Mouse (Mus musculus): ENCODE measurements around the gene Tkfc. TPM values are rescaled to one million over a fixed set of nuclear protein-coding genes. Genes with fewer than 3 reads are reported as not detected.

The Tkfc gene
- 20.6 and 21.2 TPM in 2 replicates for polyA plus RNA-seq (2016; fragmentation: Nextera tagmentation; extraction: Ambion mirVana)

DNA sequence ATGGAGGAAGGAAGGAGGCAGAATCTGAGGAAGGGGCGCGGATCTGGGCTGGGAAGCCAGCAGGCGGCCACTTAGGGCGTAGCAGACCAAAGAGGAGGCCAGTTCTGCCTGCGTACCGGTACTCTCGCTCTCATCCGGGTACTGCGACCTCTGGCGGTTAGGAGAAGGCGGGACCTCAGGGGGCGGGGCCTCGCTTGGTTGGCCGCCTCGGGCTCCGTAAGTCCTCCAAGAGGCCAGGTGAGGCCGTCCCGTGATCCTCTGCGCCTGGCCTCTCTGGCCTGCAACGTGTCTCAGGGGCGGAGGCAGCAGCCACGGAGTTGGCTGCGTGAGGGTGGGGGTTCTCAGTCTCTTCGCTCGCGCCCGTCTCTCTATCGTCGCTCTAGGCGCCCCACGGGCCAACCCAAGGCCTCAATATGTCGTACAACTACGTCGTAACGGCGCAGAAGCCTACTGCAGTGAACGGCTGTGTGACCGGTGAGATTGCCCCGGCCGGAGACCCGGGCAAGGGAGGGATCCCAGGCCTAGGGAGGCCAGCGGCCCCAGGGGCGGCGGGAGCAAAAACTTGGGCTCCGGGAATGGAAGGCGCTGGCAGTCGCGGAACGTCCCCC, at the start of gene Tkfc, which contains the start of gene Ddb1:
Gene Tkfc, minus strand, starts transcription at position 362 of the 608 bp plus-strand sequence.
Gene Ddb1, plus strand, starts transcription at position 35 of the 608 bp plus-strand sequence.
- H3K9me3 ChIP-seq: no peaks in the 10 kb centered on the region
- peak; percentile 95 for ATAC-seq (ENCODE audit: low FRiP score, low read depth)
- under 1% methylated on average over 49 of the region's 49 CpGs for WGBS

DNA sequence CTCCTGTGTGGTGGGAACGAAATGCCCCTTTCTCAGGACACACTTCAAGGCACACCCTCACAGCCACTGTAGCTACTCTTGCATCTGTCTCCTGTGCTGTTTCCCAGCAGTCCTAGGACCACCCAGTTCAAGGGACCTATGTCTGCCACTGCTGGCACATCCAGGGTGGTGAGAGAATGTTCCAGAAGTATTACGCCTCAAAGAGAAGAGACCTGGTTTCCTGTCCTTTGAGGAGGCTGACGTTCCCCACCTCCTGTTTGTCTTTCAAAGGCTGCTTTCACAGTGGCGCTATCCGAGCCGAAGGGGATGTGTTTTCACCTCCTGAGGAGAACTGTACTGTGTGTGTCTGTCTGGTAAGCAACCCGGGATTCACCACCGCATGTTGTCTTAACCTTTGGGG, 42.7 kb upstream of the Tkfc start:
- WGBS: 79% methylated on average over 8 of the region's 8 CpGs
- no peaks in the 10 kb centered on the region for H3K36me3 ChIP-seq
- no peak overlapping the region for H3K4me3 ChIP-seq
- no peaks in the 10 kb centered on the region for H3K4me1 ChIP-seq
- no peak overlapping the region for H3K9ac ChIP-seq
- no peak overlapping the region for H3K4me2 ChIP-seq (replicated peaks)
- ATAC-seq (ENCODE audit: low FRiP score, low read depth): no peak
- no peaks in the 10 kb centered on the region for H3K9me3 ChIP-seq
- H3K27ac ChIP-seq: no peak overlapping the region
- no peaks in the 10 kb centered on the region for H3K27me3 ChIP-seq (replicated peaks)

More for the DNA sequence above, at the start of gene Tkfc, which contains the start of gene Ddb1:
- Histone ChIP-seq H3K27ac (peak within 1 kb of the TSS; percentile 65), H3K4me2 (replicated peaks) (peak within 1 kb of the TSS; percentile 80), H3K27me3 (replicated peaks) (no peaks in the 10 kb centered on the region), H3K9ac (peak within 1 kb of the TSS; percentile 90), H3K4me1 (peaks cover 26% of the 10 kb centered on the region), H3K4me3 (peak within 1 kb of the TSS; percentile 98), H3K36me3 (peaks cover 32% of the 10 kb centered on the region)

- WGBS: 92% methylated on average over 2 of the region's 2 CpGs
- ATAC-seq (ENCODE audit: low FRiP score, low read depth): no peak
These were observed 40.2 kb upstream of the Tkfc start for GRCm38 (mm10) chr19:10645616-10646015.

DNA sequence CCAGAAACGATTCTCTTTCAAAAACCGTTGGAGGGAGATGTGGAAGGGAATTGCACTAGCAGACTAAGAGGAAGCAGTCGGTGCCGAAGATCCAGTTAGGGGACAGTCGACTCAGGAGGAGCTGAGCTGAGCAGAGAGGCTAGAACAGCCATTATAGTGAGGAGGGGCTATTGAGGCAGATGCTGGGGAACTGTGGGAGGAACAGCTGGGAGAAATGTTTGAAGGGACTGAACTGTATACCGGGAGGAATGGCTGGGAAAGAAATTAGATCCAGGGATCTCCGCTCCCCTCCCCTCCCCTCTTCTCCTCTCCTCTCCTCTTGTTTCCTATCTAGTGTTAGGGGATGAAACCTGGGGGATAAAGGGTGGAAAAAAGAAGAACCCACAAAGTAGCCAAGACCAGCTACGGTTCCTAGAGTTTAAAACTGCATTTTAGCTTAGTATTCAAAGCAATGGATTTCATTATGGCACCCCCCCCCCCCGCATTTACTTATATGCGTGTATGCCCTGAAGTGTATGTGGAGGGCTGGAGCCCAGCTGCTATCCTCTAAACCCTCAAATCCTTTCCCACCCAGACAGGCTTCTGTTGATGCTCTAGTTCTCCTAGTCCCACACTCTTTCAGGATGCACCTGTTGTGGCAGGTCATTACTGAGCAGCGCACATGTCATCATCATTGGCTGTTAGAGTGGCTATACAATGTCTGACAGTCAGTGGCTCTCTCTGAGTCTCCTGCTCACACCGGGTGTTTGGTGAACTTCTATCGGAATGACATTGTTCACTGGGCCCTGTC, 35.3 kb upstream of the Tkfc start:
- 48% methylated on average over 13 of the region's 13 CpGs for WGBS
- Histone ChIP-seq H3K9me3 (no peaks in the 10 kb centered on the region), H3K27ac (no peak overlapping the region), H3K36me3 (no peaks in the 10 kb centered on the region), H3K4me1 (no peaks in the 10 kb centered on the region), H3K9ac (no peak overlapping the region), H3K4me3 (no peak overlapping the region), H3K27me3 (replicated peaks) (peaks cover 2% of the 10 kb centered on the region), H3K4me2 (replicated peaks) (0 out of 2 replicates have a peak overlapping the region, but pooled peaks have one; percentile 7)
- no peak for ATAC-seq (ENCODE audit: low FRiP score, low read depth)

More at GRCm38 (mm10) chr19:10645616-10646015, 40.2 kb upstream of the Tkfc start:
- no peaks in the 10 kb centered on the region for H3K36me3 ChIP-seq
- H3K27me3 ChIP-seq (replicated peaks): no peaks in the 10 kb centered on the region
- H3K4me2 ChIP-seq (replicated peaks): no peak overlapping the region
- no peaks in the 10 kb centered on the region for H3K4me1 ChIP-seq
- no peak overlapping the region for H3K4me3 ChIP-seq
- H3K9ac ChIP-seq: no peak overlapping the region
- no peak overlapping the region for H3K27ac ChIP-seq
- H3K9me3 ChIP-seq: no peaks in the 10 kb centered on the region

GRCm38 (mm10) chr19:10640080-10640479, 34.6 kb upstream of the Tkfc start:
- ATAC-seq (ENCODE audit: low FRiP score, low read depth): no peak
- H3K9me3 ChIP-seq: no peaks in the 10 kb centered on the region
- H3K9ac ChIP-seq: no peak overlapping the region
- no peak overlapping the region for H3K27ac ChIP-seq
- 22% methylated on average over 5 of the region's 5 CpGs for WGBS
- peaks cover 3% of the 10 kb centered on the region; the same call in 1 of the 2 replicates for H3K4me1 ChIP-seq
- 0 out of 2 replicates have a peak overlapping the region, but pooled peaks have one; percentile 7 for H3K4me2 ChIP-seq (replicated peaks)
- H3K27me3 ChIP-seq (replicated peaks): peaks cover 8% of the 10 kb centered on the region
- no peaks in the 10 kb centered on the region for H3K36me3 ChIP-seq
- H3K4me3 ChIP-seq: no peak overlapping the region

GRCm38 (mm10) chr19:10637840-10638239, 32.4 kb upstream of the Tkfc start:
- Histone ChIP-seq H3K4me1 (peaks cover 15% of the 10 kb centered on the region), H3K4me2 (replicated peaks) (no peak overlapping the region), H3K9me3 (no peaks in the 10 kb centered on the region), H3K4me3 (no peak overlapping the region), H3K27ac (no peak overlapping the region), H3K36me3 (no peaks in the 10 kb centered on the region), H3K9ac (no peak overlapping the region), H3K27me3 (replicated peaks) (peaks cover 14% of the 10 kb centered on the region)
- ATAC-seq (ENCODE audit: low FRiP score, low read depth): no peak
- 68% methylated on average over 7 of the region's 7 CpGs for WGBS

DNA sequence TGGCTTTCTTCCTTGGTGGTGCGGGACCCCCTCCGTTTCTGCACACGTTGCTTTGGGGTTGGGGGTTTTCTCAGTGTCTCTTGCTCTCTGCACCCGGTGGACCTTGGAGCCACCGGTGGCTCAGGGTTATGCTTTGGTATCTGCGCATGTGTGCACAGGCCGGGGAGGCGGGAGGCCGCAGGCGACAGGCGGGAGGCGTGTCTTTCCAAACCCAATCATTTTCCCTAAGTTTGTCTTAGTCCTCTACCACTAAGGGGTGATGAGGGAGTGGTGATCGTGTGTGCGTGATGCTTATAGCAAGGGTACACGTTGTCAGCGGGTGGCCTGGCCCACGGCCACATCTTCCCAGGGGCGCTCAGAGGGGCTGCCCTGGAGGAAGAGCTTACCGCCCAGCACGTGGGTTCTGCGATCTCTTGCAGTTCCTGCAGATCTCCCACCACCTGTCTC, 29.4 kb upstream of the Tkfc start:
- WGBS: 4% methylated on average over 21 of the region's 21 CpGs
- ATAC-seq (ENCODE audit: low FRiP score, low read depth): peak; percentile 80

DNA sequence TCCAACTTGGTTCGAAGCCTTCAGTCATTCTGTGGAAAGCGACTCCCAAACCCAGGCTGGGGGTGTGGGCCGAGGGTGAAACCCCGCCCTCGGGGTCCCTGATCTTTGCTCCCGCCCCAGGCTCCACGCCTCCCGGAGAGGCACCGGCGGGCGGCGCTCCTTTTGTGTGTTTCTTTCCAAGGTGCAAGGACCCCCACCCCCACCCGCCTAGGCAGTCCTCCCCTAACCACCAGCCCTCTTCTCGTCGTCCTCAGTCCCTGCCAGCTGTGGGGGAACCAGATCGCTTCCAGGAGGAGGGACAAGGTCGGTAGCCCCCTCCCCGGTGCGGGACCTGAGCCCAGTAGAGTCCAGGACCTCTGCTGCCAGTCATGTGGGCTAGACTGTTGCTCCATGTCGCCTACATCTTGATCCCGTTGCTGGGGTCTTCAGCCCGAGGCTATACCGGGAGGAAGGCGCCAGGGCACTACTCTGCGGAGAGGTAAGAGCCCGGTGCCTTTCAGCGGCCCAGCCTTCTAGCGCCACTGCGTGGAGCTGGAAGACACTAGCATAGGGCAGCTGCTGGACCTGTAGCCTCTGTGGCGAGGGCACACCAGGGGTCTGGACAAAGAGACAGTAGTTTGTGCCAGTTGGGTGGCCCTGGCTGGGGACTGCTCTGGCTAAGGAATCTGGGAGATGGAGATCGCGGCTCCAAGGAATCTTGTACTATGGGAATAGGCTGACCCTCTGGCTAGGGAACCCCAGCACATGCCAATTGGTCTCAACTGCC, 28.8 kb upstream of the Tkfc start, which contains the start of gene Vwce:
Gene Vwce, plus strand, starts transcription at position 108 of the 766 bp plus-strand sequence.
- peaks cover 14% of the 10 kb centered on the region for H3K27me3 ChIP-seq (replicated peaks)
- H3K4me3 ChIP-seq: peak within 1 kb of the TSS; percentile 35
- WGBS: 3% methylated on average over 32 of the region's 32 CpGs
- no peaks in the 10 kb centered on the region for H3K9me3 ChIP-seq
- peaks cover 15% of the 10 kb centered on the region for H3K4me1 ChIP-seq
- peaks cover 25% of the 10 kb centered on the region for H3K36me3 ChIP-seq
- peak within 1 kb of the TSS; percentile 52 for H3K9ac ChIP-seq
- peak; percentile 84 for ATAC-seq (ENCODE audit: low FRiP score, low read depth)
- H3K4me2 ChIP-seq (replicated peaks): peak within 1 kb of the TSS; percentile 80
- no peak within 1 kb of the TSS for H3K27ac ChIP-seq

More for the DNA sequence above, 29.4 kb upstream of the Tkfc start:
- H3K4me1 ChIP-seq: peaks cover 15% of the 10 kb centered on the region
- peaks cover 14% of the 10 kb centered on the region for H3K27me3 ChIP-seq (replicated peaks)
- no peak overlapping the region for H3K27ac ChIP-seq
- H3K4me2 ChIP-seq (replicated peaks): peak overlapping the region; percentile 80
- peak overlapping the region; percentile 52 for H3K9ac ChIP-seq
- H3K4me3 ChIP-seq: peak overlapping the region; percentile 35
- H3K9me3 ChIP-seq: no peaks in the 10 kb centered on the region
- H3K36me3 ChIP-seq: peaks cover 19% of the 10 kb centered on the region

- 91% methylated on average over 5 of the region's 5 CpGs for WGBS
- Histone ChIP-seq H3K9ac (no peak overlapping the region), H3K4me2 (replicated peaks) (no peak overlapping the region), H3K4me1 (peaks cover 20% of the 10 kb centered on the region), H3K27ac (no peak overlapping the region), H3K9me3 (no peaks in the 10 kb centered on the region), H3K36me3 (peaks cover 63% of the 10 kb centered on the region), H3K27me3 (replicated peaks) (no peaks in the 10 kb centered on the region), H3K4me3 (no peak overlapping the region)
- no peak for ATAC-seq (ENCODE audit: low FRiP score, low read depth)
These were observed 3.3 kb upstream of the Tkfc start for GRCm38 (mm10) chr19:10608573-10609240.

- Histone ChIP-seq H3K4me3 (peak overlapping the region; percentile 98), H3K27me3 (replicated peaks) (no peaks in the 10 kb centered on the region), H3K4me2 (replicated peaks) (peak overlapping the region; percentile 80), H3K9me3 (no peaks in the 10 kb centered on the region), H3K36me3 (peaks cover 38% of the 10 kb centered on the region), H3K4me1 (peaks cover 26% of the 10 kb centered on the region), H3K9ac (peak overlapping the region; percentile 90), H3K27ac (peak overlapping the region; percentile 53; the same call in 1 of the 2 replicates)
- WGBS: 7% methylated on average over 20 of the region's 20 CpGs
- peak; percentile 6; the same call in 1 of the 2 replicates for ATAC-seq (ENCODE audit: low FRiP score, low read depth)
These were observed 608 bp upstream of the Tkfc start for GRCm38 (mm10) chr19:10605901-10606622.

DNA sequence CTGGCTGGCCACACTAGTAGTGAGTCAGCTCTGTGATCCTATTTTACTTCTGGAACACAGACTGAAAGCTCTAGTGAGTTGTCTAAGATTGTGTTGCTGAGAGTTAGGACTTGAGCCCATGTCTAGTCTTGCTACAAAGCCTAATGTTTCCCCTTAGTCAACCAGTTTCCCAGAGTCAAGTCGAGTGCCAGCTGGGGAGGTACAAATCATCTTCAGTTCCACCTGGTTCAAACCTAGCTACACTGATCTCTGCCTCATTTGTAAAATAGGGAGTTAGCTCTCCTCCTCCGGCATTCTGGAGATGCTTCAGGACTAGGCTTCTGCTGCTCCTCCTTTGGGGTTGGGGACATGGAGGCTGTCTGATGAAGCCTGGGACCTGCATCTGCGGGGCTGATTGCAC, 920 bp downstream of the Tkfc start:
- peak overlapping the region; percentile 65; the same call in 1 of the 2 replicates for H3K27ac ChIP-seq
- H3K4me2 ChIP-seq (replicated peaks): peak overlapping the region; percentile 80
- H3K9me3 ChIP-seq: no peaks in the 10 kb centered on the region
- WGBS: 54% methylated on average over 3 of the region's 3 CpGs
- H3K4me3 ChIP-seq: peak overlapping the region; percentile 98
- peaks cover 26% of the 10 kb centered on the region for H3K4me1 ChIP-seq
- H3K9ac ChIP-seq: peak overlapping the region; percentile 68
- peaks cover 27% of the 10 kb centered on the region for H3K36me3 ChIP-seq
- ATAC-seq (ENCODE audit: low FRiP score, low read depth): no peak
- H3K27me3 ChIP-seq (replicated peaks): no peaks in the 10 kb centered on the region

Data from neural tube, embryonic 12.5 days (tissue).